Mouse (Mus musculus) cortical plate, adult 2 months (tissue): Measurements from ENCODE around the gene C130074G19Rik.

Experiments
- CTCF ChIP-seq: fragments of 200-500 bp; IDR thresholded peaks from 2 replicates; pipeline ENCODE4 v1.5.1; 2011; ENCODE audit warnings: mild to moderate bottlenecking, control low read depth, low read length; ENCODE audit not compliant: insufficient read depth; ENCODE audit errors: extremely low read depth
- POLR2A ChIP-seq: fragments of 200-500 bp; IDR thresholded peaks from 2 replicates; pipeline ENCODE4 v1.6.1; 2011; ENCODE audit warnings: mild to moderate bottlenecking, low read length, control low read depth; ENCODE audit not compliant: insufficient read depth; ENCODE audit errors: extremely low read depth

DNA sequence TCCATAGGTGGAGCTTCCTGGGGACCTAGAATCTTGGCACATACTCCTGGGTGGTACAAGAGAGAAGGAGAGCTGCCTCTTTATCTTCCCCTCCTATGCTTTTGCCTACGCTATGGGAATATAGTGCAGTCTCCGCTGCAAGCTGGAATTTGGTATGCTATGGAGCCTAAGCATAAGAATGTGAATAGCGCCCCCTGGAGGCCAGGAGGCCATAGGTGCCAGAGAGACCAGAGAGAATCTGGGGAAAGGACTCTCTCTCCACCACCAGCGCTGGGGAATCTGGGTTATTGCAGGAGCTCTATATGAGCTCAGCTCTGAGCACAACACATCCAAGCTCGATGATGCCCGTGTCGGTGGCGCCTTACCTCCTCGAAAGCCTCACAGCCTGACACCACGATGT is 50.8 kb downstream of the C130074G19Rik start:
- peak; percentile 22; the same call in 1 of the 2 replicates for TF ChIP-seq CTCF
- TF ChIP-seq POLR2A = no peak
